Mouse (Mus musculus) thymus, postnatal 10 days (tissue): Measurements from ENCODE around the gene Csrnp2.
"Not testable (repeated sequence)": the region's sequence is repeated elsewhere in the genome, so short reads cannot be mapped to it uniquely, and the experiment has no call there.

Source experiments
- DNase-seq, 2 experiments: peaks; one replicate each; pipeline ENCODE4 v3.0.0; 2021; ENCODE audit warnings: low spot score in 2 of 2

The Csrnp2 gene

GRCm38 (mm10) chr15:100495102-100495501, at the start of gene Csrnp2:
Csrnp2 (minus strand) TSS chr15:100495488.
- DNase-seq = peak; percentile 83 to 89

- DNase-seq = not testable (repeated sequence)
Observed at GRCm38 (mm10) chr15:100543651-100544030, 48.4 kb upstream of the Csrnp2 start.

- not testable (repeated sequence) for DNase-seq
Observed at GRCm38 (mm10) chr15:100542876-100543650, 47.8 kb upstream of the Csrnp2 start.

GRCm38 (mm10) chr15:100541426-100541825, 46.1 kb upstream of the Csrnp2 start:
- DNase-seq = no peak

DNA sequence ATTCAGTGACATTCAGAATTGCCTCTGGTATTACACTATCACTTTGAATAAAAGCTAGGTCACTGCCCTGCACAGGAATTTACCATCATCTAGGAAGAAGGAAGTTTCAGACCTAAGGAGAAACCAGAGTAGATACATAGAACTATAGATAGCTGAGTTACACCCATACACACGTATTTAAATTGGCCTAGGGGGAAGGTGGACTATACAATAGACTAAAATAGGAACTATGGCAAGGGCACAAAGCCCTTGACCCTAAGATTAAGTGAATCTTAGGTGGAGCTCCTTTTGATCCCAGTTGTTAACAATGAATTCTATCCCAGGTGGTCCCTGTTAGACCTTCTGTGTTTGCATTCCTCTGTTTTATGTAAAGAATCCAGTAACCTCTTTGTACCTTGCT, 45.7 kb upstream of the Csrnp2 start:
- not testable (repeated sequence) for DNase-seq

DNA sequence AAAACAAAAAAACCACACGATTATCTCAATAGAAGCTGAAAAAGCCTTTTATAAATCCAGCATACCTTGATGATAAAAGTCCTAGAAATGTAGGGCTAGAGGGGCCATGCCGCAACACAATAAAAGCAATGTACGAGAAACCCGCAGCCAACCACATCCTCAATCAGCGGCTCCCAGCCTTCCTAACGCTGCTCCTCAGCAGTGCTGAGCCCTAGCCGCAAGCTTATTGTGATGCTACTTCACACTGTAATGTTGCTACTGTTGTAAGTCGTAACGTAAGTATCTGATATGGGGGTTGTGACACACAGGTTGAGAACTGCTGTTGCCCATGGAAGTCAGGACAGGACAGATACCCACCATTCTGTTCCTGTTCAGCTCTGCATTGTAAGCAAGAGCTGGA, 44.1 kb upstream of the Csrnp2 start:
- DNase-seq = peak in 1 of 2 experiments; percentile 9

DNA sequence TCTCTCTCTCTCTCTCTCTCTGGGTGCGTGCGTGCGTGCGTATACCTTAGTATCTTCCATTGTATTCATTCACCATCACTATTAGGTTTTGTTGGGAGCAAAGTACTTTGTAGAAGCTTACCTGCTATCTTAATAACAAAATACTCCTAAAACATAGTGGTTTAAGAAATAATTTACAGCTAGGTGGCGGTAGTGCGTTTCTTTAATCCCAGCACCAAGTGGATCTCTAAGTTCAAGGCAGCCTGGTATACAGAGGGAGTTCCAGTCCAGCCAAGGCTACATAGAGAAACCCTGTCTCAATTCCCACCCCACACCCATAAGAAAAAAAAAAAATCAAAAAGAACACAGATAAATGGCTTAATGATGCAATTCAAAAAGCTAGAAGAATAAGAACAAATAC, 42.6 kb upstream of the Csrnp2 start:
- DNase-seq = peak in 1 of 2 experiments; percentile 68

DNA sequence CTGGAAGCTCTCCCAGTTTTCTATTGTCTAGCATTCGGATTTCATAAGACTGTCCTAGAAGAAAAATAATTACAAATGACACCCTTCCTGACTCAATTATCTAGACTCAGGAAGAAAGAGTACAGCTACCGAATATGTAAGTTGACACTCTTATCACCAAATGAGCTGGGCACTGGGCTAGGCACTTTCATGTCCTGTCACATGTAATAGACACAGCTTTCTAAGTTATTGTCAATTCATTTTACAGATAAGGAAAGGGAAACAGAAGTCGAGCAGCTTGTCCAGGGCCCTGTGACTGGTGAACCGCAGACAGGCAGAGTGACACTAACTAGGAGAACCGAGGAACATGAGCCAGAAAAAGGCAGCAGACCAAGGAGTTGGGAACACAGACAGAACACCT, 32.6 kb upstream of the Csrnp2 start:
- no peak for DNase-seq

GRCm38 (mm10) chr15:100525405-100525804, 30.1 kb upstream of the Csrnp2 start:
- DNase-seq = no peak

- DNase-seq = no peak
Observed at GRCm38 (mm10) chr15:100520306-100520705, 25.0 kb upstream of the Csrnp2 start.

DNA sequence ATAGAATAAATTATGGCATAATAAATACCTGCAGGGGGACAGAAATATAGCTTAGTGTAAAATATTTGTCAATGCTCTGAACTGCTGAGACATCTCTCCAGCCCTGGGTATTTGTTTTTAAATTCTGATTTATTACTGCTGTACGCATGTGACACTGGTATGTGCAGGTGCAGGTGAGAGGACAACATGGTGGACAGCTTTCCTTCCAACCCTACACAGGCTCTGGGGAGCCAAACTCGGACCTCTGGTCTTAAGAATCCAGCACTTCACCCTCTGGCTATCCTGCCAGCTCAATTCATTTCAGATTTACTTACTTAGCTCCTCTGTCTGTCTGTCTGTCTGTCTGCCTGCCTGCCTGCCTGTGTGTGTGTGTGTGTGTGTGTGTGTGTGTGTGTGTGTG, 19.8 kb upstream of the Csrnp2 start:
- no peak for DNase-seq

GRCm38 (mm10) chr15:100513387-100513786, 18.1 kb upstream of the Csrnp2 start:
- DNase-seq = no peak

DNA sequence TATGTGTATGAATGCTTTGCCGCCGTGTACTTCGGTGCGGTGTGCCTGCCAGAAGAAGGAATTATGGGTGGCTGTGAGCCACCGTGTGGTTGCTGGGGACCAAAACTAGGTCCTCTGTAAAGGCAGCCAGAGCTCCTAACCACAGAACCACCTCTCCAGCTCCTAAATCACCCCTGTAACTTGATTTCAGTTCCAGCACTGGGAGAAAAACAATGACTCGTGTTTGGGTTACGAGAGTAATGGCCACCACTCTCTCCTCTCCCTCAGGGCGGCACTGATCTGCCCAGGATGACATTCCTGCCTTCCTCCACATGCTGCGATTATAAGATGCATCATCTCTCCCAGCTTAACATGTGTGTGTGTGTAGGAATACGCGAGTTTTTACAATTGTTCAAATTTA, 14.8 kb upstream of the Csrnp2 start:
- DNase-seq = no peak

DNA sequence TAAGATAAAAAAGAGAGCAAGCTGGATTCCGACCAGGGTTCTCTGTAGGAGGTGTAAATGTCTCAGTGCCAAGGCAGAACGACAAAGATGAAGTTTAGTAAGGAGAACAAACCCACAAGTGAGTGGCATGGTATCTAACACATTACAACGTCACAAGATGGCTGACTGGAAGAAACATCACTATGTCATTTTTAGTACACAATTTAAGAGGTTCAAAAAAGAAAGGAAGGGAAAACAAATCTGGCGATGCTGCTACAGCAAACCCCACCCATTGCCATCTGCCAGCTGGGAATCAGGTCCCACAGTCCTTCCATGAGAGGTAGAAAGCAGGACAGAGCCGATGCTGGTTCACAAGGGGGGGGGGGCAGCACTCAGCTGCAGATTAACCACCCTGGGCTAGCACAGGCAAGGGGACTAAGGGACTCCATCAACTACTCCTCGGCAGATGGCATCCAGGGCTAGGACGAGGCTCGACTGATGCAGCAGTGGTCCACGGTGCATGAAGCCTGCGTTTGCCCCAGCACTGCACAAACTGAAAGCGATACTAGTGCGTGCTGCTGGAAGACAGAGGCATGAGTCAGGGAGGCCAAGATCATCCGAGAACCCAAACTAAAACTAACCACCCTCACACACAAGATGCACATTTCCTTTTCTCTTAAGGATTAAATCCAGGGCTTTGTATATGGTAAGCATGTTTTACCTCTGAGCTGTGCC, 13.3 kb upstream of the Csrnp2 start:
- DNase-seq = no peak

DNA sequence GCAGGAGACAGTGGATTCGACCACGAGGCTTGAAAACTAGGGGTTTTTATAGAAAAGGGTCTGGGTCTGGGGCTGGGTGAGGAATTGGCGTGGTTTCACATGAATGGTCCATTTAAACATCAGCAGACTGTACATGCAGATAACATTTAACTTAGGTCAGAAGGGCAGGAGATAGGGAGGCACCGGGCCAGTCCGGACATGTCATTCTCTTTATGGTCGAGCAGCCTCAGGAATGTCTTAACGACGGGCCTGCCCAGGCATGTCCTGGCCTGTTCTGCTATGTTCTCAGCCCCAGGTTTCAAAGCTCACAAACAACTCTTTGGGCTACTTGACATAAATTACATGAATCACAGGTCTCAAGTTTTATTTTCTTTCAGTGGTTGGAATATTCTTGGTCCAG, 4.2 kb upstream of the Csrnp2 start:
- DNase-seq = not testable (repeated sequence)

GRCm38 (mm10) chr15:100494647-100495046, 641 bp downstream of the Csrnp2 start:
- DNase-seq = no peak

DNA sequence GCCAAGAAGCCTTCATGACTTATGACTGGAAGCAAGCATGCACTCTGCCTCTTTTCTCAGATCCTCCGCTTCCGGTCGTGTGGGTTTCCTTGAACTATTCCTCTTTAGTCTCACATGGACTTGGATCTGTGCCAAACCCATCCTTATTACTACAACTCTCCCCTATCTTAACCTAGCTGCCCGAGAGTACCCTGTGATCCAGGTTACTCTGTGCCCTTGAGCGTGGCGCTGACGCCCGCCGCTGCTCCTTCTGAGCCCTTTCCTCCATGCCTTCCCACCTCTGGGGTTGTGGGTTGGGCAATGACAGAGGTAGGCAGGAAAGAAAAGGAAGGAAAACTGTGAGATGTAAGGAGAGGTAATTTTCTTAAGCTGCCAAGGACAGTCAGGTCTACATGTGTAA, 3.3 kb downstream of the Csrnp2 start:
- no peak for DNase-seq

GRCm38 (mm10) chr15:100489263-100489662, 6.0 kb downstream of the Csrnp2 start:
- DNase-seq = no peak

DNA sequence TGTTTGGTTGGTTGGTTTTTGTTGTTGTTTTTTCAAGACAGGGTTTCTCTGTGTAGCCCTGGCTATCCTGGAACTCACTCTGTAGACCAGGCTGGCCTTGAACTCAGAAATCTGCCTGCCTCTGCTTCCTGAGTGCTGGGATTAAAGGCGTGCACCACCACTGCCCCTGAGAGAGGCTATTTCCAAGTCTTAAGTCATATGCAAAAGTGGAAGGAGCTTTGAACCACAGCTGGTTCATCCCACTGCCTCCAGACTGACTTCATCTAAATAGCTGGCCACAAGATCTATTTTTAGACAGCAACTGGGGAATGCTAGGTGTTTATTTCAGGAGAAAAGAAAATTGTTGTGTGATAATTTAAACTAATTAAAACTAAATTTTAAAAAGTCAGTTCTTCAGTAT, 7.0 kb downstream of the Csrnp2 start:
- not testable (repeated sequence) for DNase-seq

- DNase-seq = no peak
Observed at GRCm38 (mm10) chr15:100487050-100487449, 8.2 kb downstream of the Csrnp2 start.

DNA sequence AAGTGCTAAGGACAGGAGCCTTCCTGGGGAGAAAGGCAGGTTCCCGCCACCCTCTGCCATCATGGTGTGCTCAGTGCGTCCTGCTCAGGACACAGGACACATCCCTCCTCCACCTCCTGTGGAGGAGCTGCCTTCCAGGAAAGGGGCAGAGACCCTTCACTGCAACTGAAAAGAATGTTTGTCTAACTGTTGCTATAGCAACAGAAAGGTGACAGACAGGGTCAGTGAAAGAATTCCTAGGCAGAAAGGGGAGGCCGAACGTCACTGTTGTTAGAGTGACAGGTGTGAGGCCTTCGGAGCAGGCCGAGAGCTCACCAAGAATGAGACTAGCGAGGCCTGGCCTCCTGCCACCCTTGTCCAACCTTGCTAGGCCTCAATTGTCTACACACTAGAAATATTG, 8.8 kb downstream of the Csrnp2 start:
- no peak for DNase-seq

GRCm38 (mm10) chr15:100485576-100485975, 9.7 kb downstream of the Csrnp2 start:
- no peak for DNase-seq

GRCm38 (mm10) chr15:100478925-100479324, 16.4 kb downstream of the Csrnp2 start:
- no peak for DNase-seq
